Mouse (Mus musculus) liver, embryonic 12.5 days (tissue): ENCODE data around the gene Thoc5. TPM values are rescaled to one million over a fixed set of nuclear protein-coding genes. Genes with fewer than 3 reads are reported as not detected.

ENCODE experiments used
- ATAC-seq: fragments of 200-750 bp; cut with Nextera tagmentation; 2 replicates; pipeline ENCODE4 v1.8.0; 2017; ENCODE audit warnings: moderate number of reproducible peaks, mild to moderate bottlenecking, moderate library complexity
- H3K27ac ChIP-seq: fragments of 300-500 bp; sonication (generic); 2 replicates; pipeline ENCODE4 v1.5.1; 2016; ENCODE audit warnings: mild to moderate bottlenecking
- H3K27me3 ChIP-seq: fragments of 300-500 bp; sonication (generic); replicated peaks from 2 replicates; pipeline ENCODE4 v1.6.1; 2016; ENCODE audit warnings: mild to moderate bottlenecking, moderate library complexity
- H3K36me3 ChIP-seq: fragments of 300-500 bp; sonication (generic); 2 replicates; pipeline ENCODE4 v1.6.1; 2016; ENCODE audit warnings: mild to moderate bottlenecking, moderate library complexity
- H3K4me1 ChIP-seq: fragments of 300-500 bp; sonication (generic); 2 replicates; pipeline ENCODE4 v1.6.1; 2016
- H3K4me2 ChIP-seq: fragments of 300-500 bp; sonication (generic); 2 replicates; pipeline ENCODE4 v1.6.1; 2016; ENCODE audit warnings: mild to moderate bottlenecking, moderate library complexity
- H3K4me3 ChIP-seq: fragments of 300-500 bp; sonication (generic); 2 replicates; pipeline ENCODE4 v1.5.1; 2016; ENCODE audit warnings: mild to moderate bottlenecking, moderate library complexity
- H3K9ac ChIP-seq: fragments of 300-500 bp; sonication (generic); 2 replicates; pipeline ENCODE4 v1.6.1; 2016; ENCODE audit warnings: mild to moderate bottlenecking, moderate library complexity
- H3K9me3 ChIP-seq: fragments of 300-500 bp; sonication (generic); replicated peaks from 2 replicates; pipeline ENCODE4 v1.6.1; 2016; ENCODE audit warnings: mild to moderate bottlenecking, moderate library complexity
- WGBS: fragments of 180-500 bp; shearing (Covaris S2); methylation state at CpG from one replicate; pipeline ENCODE4 v1.1.7; 2016; ENCODE audit not compliant: insufficient replicate concordance; 5-methylcytosine and 5-hydroxymethylcytosine counted together
- polyA plus RNA-seq: library from polyadenylated mRNA; unstranded; fragments of >200 nt; fragmentation: Nextera tagmentation; extraction: Ambion mirVana; gene quantifications from 2 replicates; pipeline ENCODE4 v1.2.1, GENCODE M21; 2016

Gene Thoc5
- polyA plus RNA-seq, 1 experiment from 2014 or later: 28.1 TPM

DNA sequence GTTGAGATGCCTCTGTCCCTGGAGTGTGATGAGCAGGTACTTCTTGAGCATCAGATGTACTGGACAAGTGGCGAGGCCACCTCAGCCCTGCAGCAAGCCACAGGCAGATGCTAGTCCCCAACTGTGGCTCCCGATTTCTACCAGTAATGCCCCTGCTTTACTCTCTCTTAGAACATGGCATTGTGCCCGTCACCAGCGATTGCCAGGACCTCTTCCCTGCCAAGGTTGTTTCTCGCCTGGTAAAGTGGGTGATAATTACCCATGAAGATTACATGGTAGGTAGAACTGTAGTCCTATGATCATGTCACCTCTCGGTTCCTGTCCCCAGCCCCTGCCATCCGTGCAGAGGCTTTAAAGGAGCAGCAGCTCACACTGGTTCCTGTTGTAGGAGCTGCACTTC lies 26.6 kb downstream of the Thoc5 start:
- H3K9me3 ChIP-seq: no peaks in the 10 kb centered on the region
- H3K27me3 ChIP-seq: no peaks in the 10 kb centered on the region
- H3K4me2 ChIP-seq: no peak overlapping the region
- no peak overlapping the region for H3K9ac ChIP-seq
- peaks cover 97% of the 10 kb centered on the region for H3K36me3 ChIP-seq
- 79% methylated on average over 7 of the region's 7 CpGs for WGBS
- H3K4me1 ChIP-seq: no peaks in the 10 kb centered on the region
- no peak overlapping the region for H3K27ac ChIP-seq
- ATAC-seq: no peak
- H3K4me3 ChIP-seq: no peak overlapping the region

DNA sequence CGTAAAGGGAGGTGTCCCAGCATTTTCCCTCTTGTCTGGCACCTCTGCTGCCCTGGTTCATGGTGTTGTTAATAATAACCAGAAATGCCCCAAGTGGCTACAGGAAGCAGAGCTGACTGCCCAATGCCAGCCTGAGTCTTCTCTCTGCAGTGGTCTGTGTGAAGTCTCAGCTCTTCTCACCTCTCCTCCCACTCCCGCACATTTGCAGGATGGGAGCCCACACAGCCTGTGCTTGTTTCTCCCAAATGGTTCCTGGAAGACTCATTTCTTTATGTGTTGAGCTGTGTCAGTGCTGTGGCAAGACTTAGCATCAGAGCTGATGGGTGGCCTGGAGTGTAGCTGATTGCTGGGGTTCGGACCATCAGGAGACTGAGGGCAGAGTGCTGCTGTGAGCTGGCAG lies 32.1 kb downstream of the Thoc5 start:
- 88% methylated on average over 3 of the region's 3 CpGs for WGBS
- Histone ChIP-seq H3K9ac (no peak overlapping the region), H3K27me3 (no peaks in the 10 kb centered on the region), H3K4me1 (0 out of 2 replicates have a peak, but pooled peaks cover 4% of the 10 kb centered on the region), H3K27ac (no peak overlapping the region), H3K36me3 (peaks cover 81% of the 10 kb centered on the region), H3K4me2 (no peak overlapping the region), H3K9me3 (no peaks in the 10 kb centered on the region), H3K4me3 (no peak overlapping the region)
- ATAC-seq: no peak

DNA sequence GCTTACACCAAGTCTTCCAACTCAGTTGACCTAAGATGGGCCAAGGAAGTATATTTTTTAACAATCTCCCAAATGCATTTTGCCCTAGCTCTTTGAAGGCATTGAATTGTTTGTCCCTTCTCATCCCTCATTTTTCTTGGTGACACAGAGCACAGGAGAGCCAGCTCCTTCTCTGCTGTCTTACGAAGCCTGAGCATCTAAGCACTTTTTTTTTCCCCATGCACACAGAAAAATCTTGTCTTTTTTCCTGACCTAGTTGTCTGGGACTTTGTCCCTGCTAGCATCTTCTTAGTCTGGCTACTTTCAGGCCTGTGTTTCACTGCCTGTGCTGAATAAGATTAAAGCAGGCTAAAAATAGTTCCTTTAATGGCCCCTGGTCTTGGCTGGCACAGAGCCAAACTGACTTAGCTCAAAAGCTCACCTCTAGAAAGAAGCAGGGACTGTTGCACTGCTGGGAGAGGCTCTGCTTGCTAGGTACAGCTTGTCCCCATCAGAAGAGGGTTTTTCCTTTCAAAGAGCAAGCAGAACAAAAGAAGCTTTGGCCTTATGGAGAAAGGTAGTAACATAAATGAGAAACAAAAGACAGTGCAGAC lies 36.0 kb downstream of the Thoc5 start:
- 0 out of 2 replicates have a peak, but pooled peaks cover 4% of the 10 kb centered on the region for H3K4me1 ChIP-seq
- H3K27me3 ChIP-seq: no peaks in the 10 kb centered on the region
- no peak overlapping the region for H3K27ac ChIP-seq
- no peak overlapping the region for H3K4me3 ChIP-seq
- H3K9ac ChIP-seq: no peak overlapping the region
- no peak for ATAC-seq
- no peaks in the 10 kb centered on the region for H3K9me3 ChIP-seq
- peaks cover 42% of the 10 kb centered on the region for H3K36me3 ChIP-seq
- H3K4me2 ChIP-seq: no peak overlapping the region
- 64% methylated on average over 1 of the region's 1 CpGs for WGBS

DNA sequence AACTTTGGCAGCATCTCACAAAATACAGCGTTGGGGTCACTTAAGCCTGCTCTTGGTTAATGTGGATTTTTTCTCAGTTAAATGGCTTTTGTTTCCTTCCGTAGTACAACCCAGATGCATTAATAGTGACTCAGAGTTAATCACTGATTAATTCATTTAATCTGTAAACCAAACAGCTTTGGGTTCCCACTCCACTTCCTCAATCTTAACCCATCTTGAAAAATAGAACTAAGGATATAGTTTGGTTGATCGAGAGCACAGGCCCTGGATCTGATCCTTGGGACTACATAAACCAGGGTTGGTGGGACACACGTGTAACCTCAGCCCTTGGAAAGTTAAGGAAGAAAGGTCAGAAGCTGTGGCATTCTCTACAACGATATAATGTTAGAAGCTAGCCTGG lies 41.1 kb downstream of the Thoc5 start:
- no peak overlapping the region for H3K4me3 ChIP-seq
- H3K27ac ChIP-seq: no peak overlapping the region
- H3K4me2 ChIP-seq: no peak overlapping the region
- H3K36me3 ChIP-seq: no peaks in the 10 kb centered on the region
- no peak for ATAC-seq
- H3K4me1 ChIP-seq: no peaks in the 10 kb centered on the region
- no peak overlapping the region for H3K9ac ChIP-seq
- peaks cover 9% of the 10 kb centered on the region; the same call in 1 of the 2 replicates for H3K27me3 ChIP-seq
- WGBS: 66% methylated on average over 5 of the region's 5 CpGs
- no peaks in the 10 kb centered on the region for H3K9me3 ChIP-seq

DNA sequence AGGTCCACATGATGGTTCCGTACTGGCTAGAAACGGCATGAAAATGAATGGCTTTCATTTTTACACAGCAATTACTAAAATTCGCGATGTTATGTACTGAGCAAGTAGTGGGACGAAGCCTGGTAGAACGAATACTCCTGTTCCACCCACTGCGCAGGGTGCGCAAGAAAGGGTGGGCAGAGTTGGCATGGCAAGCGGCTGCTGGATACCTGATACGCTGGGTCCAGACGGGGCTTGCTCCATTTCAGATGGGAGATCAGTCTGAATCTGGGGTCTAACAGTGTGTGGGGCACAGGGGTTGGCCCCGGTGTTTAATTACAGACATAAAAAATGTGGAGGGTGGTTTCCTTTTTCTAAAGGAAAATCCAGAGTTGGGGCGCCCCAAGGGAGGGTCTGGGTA lies 51.4 kb downstream of the Thoc5 start:
- peaks cover 95% of the 10 kb centered on the region for H3K27me3 ChIP-seq
- peak overlapping the region; percentile 82 for H3K4me2 ChIP-seq
- H3K9ac ChIP-seq: no peak overlapping the region
- no peak for ATAC-seq
- WGBS: 46% methylated on average over 13 of the region's 13 CpGs
- H3K4me1 ChIP-seq: peaks cover 16% of the 10 kb centered on the region
- no peaks in the 10 kb centered on the region for H3K9me3 ChIP-seq
- no peaks in the 10 kb centered on the region for H3K36me3 ChIP-seq
- peak overlapping the region; percentile 57; the same call in 1 of the 2 replicates for H3K4me3 ChIP-seq
- no peak overlapping the region for H3K27ac ChIP-seq

DNA sequence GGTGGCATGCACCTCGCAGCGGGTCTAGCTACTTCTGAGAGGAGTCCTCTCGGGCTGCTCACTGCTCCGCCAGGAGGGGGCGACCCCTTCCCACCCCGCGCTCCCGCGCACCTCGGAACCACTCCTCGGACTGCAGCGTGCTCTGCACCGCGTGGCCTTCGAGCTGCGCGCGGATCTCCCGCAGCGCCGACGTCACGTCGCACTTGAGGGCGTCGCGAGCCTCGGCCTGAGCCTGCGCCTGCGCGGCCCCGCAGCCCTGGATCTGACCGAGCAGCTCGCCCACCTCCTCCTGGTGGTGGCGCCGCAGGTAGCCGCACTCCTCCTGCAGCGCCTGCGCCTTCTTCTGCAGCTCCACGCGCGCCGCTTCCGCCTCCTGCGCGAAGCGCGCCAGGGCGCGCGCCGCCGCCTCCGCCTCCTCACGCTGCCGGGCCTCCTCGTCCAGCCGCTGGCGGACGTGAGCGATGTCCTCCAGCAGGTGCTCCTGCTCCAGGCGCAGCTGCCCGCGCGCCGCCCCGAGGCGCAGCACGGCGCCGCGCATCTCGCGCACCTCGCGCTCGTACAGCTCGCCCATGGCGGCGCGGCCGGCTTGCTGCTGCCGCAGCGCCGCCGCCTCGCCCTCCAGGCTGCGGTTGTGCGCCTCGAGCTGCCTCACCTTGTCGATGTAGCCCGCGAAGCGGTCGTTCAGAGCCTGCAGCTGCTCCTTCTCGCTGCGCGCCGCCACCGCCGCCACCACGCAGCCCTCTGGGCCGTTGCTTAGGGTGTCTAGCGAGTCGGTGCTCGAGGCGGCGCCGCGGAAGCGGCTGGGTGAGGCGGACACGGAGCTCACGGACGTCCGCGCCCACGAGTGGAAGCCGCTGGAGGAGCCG lies 52.1 kb downstream of the Thoc5 start:
- H3K4me3 ChIP-seq: peak overlapping the region; percentile 57
- peak overlapping the region; percentile 82 for H3K4me2 ChIP-seq
- WGBS: under 1% methylated on average over 116 of the region's 120 CpGs
- peaks cover 99% of the 10 kb centered on the region for H3K27me3 ChIP-seq
- no peak overlapping the region for H3K27ac ChIP-seq
- no peak overlapping the region for H3K9ac ChIP-seq
- H3K9me3 ChIP-seq: no peaks in the 10 kb centered on the region
- ATAC-seq: peak; percentile 52; the same call in 1 of the 2 replicates
- no peaks in the 10 kb centered on the region for H3K36me3 ChIP-seq
- peaks cover 16% of the 10 kb centered on the region for H3K4me1 ChIP-seq

DNA sequence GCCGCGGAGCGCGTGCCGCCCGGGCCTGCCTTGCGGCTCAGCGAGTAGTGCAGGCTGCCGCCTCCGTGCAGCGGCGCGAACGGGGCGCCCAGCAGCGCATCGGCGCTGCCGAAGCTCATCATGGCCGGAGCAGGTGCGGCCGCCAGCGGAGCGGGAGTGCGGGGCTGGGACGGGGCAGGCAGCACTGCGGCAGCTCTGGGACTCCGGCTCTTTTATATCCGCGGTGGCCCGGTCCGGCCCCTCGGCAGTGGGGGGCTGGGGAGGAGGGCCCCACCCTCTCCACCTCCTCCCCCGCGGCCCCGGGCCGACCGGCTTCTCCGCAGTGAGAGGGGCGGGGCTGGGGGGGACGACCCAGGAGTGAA lies 52.7 kb downstream of the Thoc5 start, which contains the start of gene Nefh:
Gene Nefh (minus strand): TSS at position 252 of the 362 bp plus-strand sequence.
- WGBS: 2% methylated on average over 37 of the region's 41 CpGs
- Histone ChIP-seq H3K9ac (no peak within 1 kb of the TSS), H3K9me3 (no peaks in the 10 kb centered on the region), H3K27ac (no peak within 1 kb of the TSS), H3K27me3 (peaks cover 99% of the 10 kb centered on the region), H3K4me1 (peaks cover 16% of the 10 kb centered on the region), H3K36me3 (no peaks in the 10 kb centered on the region), H3K4me3 (peak within 1 kb of the TSS; percentile 57), H3K4me2 (peak within 1 kb of the TSS; percentile 82)
- 0 out of 2 replicates have a peak, but pooled peaks have one; percentile 18 for ATAC-seq

DNA sequence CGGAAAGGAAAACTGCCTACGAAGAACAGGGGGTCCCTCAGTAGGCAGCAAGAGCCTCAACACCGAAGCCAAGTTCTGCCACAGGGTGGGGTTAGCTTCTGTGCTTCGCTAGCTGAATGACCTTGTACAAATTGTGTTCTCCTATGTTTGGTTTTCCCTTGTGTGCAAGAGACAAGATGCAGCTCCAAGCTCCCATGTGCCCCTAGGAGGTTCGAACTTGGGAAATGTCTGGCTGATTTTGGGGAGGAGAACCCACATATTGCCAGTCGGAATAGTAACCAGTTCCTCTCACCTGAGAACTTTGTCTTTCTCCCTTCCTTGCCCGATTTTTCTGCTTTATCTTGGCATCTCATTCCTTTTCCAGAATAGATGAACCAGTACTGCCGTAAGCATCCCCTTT lies 53.7 kb downstream of the Thoc5 start:
- no peak for ATAC-seq
- 32% methylated on average over 8 of the region's 8 CpGs for WGBS
- Histone ChIP-seq H3K4me1 (peaks cover 21% of the 10 kb centered on the region), H3K4me2 (no peak overlapping the region), H3K36me3 (no peaks in the 10 kb centered on the region), H3K9ac (no peak overlapping the region), H3K27ac (no peak overlapping the region), H3K9me3 (no peaks in the 10 kb centered on the region), H3K4me3 (no peak overlapping the region), H3K27me3 (peaks cover 100% of the 10 kb centered on the region)

DNA sequence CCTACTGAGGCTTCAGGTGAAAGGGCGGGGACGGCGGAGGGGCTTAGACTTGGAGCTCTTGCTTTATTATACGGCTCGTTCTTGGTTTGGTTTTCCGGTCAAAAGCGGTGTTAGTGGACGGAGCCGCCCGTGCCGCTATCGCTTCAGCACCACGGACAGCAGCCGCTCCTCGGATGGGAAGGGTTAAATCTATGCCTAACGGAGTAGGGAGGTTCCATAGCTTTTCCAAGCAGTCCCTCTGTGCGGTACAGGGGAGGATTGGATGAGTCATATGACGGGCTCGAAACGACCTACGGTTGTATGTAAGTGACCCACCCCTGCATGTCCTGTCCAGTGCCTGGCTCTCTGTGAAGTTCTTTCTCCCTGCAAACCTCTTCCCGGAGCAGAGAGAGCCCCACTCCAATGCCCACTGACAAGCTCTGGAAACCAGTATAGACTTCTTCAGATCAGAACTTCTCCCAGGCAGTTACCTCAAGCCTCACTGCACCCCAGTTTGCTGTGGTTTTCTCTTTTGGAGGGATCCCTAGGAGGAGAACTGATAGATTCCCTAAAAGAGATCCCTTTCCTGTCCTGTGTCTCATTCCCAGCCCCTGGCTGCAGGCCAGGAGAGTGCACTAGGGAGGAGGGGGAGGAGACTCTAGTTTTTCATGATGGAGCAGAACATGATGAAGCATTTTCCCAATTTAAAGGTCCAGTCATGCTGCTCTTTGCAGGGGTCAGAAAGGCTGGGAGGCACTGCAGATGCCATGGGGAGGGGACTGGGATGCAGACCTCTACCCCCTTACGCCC lies 54.3 kb downstream of the Thoc5 start:
- Histone ChIP-seq H3K27me3 (peaks cover 100% of the 10 kb centered on the region), H3K4me1 (peaks cover 25% of the 10 kb centered on the region), H3K4me3 (no peak overlapping the region), H3K36me3 (no peaks in the 10 kb centered on the region), H3K27ac (no peak overlapping the region), H3K9ac (no peak overlapping the region), H3K4me2 (no peak overlapping the region), H3K9me3 (no peaks in the 10 kb centered on the region)
- 7% methylated on average over 23 of the region's 23 CpGs for WGBS
- no peak for ATAC-seq

DNA sequence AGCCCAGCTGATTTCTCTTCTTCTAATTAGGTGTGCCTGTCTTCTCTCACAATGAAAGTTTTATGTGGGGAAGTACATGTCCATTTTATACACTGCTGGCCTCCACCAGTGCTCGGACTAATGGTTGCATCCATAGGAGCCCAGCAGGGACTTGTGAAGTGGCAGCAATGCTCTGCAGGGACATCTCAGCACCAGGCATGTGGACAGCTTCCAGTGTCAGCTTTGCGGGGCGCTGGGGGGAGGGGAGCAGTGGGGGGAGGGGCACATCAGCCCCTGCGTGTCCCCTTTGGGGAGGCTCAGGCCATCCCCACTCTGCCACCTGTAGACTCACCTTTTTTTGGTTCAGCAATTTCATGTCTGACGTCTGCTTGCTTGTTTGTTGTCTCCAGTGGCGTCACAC lies 58.3 kb downstream of the Thoc5 start:
- Histone ChIP-seq H3K4me2 (no peak overlapping the region), H3K9me3 (no peaks in the 10 kb centered on the region), H3K27ac (no peak overlapping the region), H3K36me3 (no peaks in the 10 kb centered on the region), H3K4me1 (peaks cover 9% of the 10 kb centered on the region), H3K4me3 (no peak overlapping the region), H3K27me3 (peaks cover 95% of the 10 kb centered on the region), H3K9ac (no peak overlapping the region)
- 2% methylated on average over 6 of the region's 6 CpGs for WGBS
- no peak for ATAC-seq

DNA sequence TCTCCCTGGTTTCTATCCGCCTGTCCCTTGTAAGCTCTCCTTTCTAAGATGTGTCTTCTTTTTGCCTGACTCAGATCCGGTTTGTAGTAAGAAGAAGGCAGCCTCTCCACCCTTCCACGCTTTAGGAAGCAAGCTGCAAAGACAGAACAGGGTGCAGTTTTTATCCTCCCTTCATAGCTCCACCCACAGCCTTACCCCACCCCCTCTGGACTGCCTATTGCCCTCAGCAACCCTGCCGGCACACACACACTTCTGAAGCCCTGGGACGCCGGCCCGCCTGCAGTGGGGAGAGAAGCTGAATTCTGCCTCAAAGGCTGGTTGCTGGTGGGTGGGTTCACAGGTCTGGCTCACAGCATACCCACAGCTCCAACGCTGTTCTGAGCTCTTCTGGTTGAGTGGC lies 58.8 kb downstream of the Thoc5 start:
- Histone ChIP-seq H3K4me2 (no peak overlapping the region), H3K27me3 (peaks cover 92% of the 10 kb centered on the region)

More for the DNA sequence above, 58.8 kb downstream of the Thoc5 start:
- Histone ChIP-seq H3K9ac (no peak overlapping the region), H3K36me3 (no peaks in the 10 kb centered on the region), H3K27ac (no peak overlapping the region), H3K9me3 (no peaks in the 10 kb centered on the region), H3K4me1 (peaks cover 9% of the 10 kb centered on the region), H3K4me3 (no peak overlapping the region)
- ATAC-seq: no peak
- 3% methylated on average over 8 of the region's 8 CpGs for WGBS
